Mouse (Mus musculus) embryo, embryonic 11.5 days (tissue): Measurements from ENCODE around the gene Sorl1.
A peak's percentile ranks its signal among the peaks of the same experiment; 100 is the strongest.

Source experiments
- DNase-seq: peaks from one replicate; pipeline ENCODE4 v3.0.0-alpha.2; 2012; ENCODE audit warnings: low read depth, low spot score

Gene Sorl1

GRCm38 (mm10) chr9:42019308-42020031 is 104.6 kb downstream of the Sorl1 start:
- DNase-seq: no peak

GRCm38 (mm10) chr9:42008501-42008900 is 115.6 kb downstream of the Sorl1 start:
- no peak for DNase-seq

DNA sequence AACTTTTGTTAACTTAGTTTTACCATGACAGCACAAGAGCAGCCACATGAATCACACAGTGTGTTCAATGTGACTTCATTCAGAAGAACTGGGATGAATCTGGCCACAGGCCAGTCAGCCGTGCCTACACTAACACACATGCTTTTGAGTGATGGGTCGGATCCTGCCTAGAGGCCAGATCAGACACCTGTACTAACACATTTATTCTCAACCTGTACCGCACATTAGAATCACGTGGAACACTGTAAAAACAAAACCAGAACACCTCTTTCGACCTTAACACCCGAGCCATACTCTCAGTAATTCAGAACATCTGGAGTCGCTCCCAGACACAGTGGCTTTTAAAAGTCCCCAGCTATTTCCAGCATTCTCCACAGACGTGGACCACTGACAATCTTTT is 119.0 kb downstream of the Sorl1 start:
- DNase-seq: no peak

- no peak for DNase-seq
These were observed 120.0 kb downstream of the Sorl1 start for GRCm38 (mm10) chr9:42004140-42004539.

GRCm38 (mm10) chr9:41999498-42000473 is 124.3 kb downstream of the Sorl1 start:
- DNase-seq: peak; percentile 36

GRCm38 (mm10) chr9:41995278-41995677 is 128.8 kb downstream of the Sorl1 start:
- DNase-seq: no peak

- no peak for DNase-seq
These were observed 130.3 kb downstream of the Sorl1 start for GRCm38 (mm10) chr9:41993821-41994220.

- DNase-seq: no peak
These were observed 131.3 kb downstream of the Sorl1 start for GRCm38 (mm10) chr9:41992841-41993240.

DNA sequence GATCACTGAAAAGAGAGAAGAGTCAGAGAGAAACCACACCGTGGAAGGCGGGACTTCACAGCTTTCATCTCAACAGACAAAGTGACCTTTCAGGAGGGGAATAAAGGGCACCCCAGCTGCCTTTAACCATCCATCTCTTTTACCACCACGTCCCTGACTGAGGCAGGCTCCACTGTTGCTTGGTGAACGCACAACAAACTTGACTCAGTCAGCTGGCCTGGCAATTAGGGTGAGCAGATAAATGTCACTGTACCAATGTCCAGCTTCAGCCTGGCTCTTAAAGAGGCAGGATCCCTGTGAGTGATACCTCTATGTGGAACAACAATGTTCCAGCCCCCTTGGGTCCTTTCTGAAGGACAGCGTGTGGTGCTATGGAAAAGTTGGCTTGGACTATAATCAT is 138.5 kb downstream of the Sorl1 start:
- no peak for DNase-seq

- DNase-seq: no peak
These were observed 139.0 kb downstream of the Sorl1 start for GRCm38 (mm10) chr9:41985052-41985451.

DNA sequence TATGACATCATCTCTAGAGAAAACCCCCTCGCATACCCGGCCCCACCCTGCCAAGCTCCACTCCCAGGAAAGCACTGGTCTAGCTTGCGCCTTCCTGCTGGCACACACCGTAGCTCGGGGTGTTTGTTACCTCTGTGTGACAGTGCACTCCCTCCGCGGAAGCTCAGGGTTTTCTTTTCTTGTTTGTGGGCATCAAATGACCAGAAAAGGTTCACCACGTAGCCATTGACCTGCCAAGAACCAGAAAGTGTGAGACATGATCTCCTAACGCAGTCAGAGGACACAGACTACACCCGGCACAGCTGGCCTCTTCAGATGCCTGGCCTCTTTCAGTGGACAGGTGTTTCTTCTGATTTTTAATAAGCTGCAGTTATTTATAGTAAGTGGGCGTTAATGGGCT is 139.8 kb downstream of the Sorl1 start:
- DNase-seq: no peak

- no peak for DNase-seq
These were observed 140.8 kb downstream of the Sorl1 start for GRCm38 (mm10) chr9:41983286-41983685.

- no peak for DNase-seq
These were observed 141.3 kb downstream of the Sorl1 start for GRCm38 (mm10) chr9:41982760-41983159.

DNA sequence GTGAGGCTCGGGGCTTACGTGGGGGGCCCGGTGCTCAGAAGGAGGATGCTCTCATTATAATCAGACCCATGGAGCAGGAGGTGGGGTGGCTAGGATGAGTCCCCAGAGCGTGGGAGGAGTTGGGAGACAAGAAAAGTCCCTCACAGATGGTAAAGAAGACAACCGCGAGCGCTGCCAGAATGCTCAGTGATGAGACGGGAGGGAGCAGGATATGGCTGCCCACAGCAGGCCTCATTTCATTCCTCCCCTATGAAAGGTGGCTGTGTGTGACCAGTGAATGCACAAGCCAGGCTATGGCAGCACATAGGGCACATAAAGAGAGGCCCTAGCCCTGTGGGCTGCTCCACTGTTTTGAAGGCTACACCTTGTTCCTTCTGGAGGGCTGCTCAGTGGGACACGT is 142.1 kb downstream of the Sorl1 start:
- DNase-seq: no peak

DNA sequence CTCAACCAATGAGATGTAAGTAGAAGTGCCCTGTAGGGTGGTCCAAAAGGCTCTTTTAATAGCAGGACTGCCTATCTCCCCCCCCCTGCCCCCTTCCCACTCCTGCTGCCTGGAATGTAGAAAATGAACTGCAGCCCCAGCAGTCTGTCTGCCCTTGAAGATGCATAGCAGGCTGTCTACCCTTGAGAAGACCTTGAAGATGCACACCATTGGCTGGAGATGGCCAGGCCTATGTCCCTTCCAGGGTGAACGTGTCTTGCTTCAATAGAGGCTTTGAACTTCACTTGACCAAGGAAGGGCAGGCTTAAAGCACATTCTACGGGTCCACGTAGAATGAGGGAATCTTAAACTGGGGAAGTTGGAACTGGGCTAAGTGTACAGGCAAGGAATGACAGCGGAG is 142.8 kb downstream of the Sorl1 start:
- no peak for DNase-seq

DNA sequence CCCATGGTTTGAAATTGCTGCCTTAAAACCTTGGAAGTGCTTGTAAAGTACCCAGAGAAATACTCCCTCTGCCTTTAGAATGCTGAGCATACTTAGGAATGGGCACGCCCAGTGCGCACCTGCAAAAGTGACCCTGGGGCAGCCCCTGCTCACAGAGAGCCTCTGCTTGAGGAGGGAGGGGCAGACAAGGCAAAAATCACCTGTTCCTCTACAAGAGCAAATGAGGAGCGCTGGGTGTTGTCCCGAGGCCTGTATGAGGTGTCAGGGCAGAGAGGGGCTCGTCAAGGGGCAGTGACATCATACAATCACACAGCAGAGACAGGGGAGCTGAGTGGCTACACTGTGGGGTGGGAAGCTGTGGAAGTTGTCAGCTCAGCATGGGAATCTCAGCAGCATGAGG is 143.3 kb downstream of the Sorl1 start:
- DNase-seq: no peak

- no peak for DNase-seq
These were observed 145.7 kb downstream of the Sorl1 start for GRCm38 (mm10) chr9:41978366-41978765.

GRCm38 (mm10) chr9:41975968-41976367 is 148.1 kb downstream of the Sorl1 start:
- DNase-seq: no peak

GRCm38 (mm10) chr9:41974661-41975060 is 149.4 kb downstream of the Sorl1 start:
- no peak for DNase-seq

DNA sequence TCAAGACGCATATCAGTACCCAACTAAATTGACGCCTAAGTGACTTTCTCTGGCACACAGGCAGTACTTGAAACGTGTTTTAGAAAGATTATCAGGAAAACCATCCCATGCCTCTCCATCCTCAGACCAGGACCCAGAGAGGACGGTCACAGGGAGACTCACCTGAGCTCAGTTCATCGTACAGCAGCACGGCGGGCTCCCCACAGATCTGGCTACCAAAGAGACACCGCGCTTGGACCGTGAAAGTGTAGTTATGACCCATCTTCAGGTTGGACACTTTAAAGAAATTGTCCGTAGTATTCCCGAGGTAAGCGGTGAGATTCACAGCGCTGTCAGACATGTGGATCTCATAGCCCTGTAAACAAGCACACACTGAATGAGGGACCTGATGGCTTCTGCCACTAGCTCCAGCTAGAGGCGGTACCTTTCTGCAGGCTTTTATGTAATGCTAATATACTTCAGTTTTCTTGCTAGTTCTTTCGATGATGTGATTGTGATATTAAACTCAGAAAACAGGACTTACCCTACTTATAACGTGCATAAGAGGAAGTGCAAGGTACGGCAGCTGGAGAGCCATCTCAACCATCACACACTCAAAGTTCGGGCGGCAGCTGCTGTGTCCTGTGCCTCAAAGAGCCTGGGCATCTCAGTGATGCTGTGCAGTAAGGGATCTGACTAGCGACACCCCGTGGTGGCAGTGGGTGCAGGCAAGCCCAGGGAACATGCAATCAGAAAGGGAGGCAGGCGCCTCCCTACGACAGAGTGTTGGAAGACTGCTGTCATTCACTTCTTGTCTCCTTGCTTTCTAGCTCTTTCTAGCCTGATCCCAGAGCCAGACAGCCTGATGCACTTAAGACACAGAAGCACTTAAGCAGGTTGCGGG is 150.1 kb downstream of the Sorl1 start:
- DNase-seq: peak; percentile 20

DNA sequence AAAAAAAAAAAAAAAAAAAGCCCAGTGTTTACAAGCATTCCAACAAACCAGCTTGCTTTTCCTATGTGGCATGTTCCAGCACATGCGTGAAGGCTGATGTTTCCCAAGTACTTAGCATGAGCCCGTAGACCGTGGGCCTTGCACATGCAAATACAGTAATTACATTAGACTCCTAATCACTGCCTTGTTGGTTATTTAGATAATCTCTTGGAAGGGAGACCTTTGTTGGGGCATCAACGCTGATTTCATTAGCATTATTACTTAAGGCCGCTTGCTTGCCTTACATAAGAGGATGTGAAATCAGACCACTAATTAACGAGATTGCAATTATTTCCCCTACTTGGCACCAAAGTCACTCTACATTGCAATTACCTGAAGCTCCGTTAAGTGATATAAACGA is 154.1 kb downstream of the Sorl1 start:
- DNase-seq: no peak
